Mouse (Mus musculus): ENCODE results near the gene Chka. TPM values are rescaled to one million over a fixed set of nuclear protein-coding genes. Genes with fewer than 3 reads are reported as not detected.

The Chka gene
- polyA plus RNA-seq, 1 experiment from 2014 or later, result 62.8 TPM

GRCm38 (mm10) chr19:3846676-3847604 lies 4.6 kb upstream of the Chka start:
- H3K4me3 ChIP-seq (replicated peaks), result no peak overlapping the region
- H3K9me3 ChIP-seq, result no peaks in the 10 kb centered on the region
- no peak overlapping the region for H3K4me2 ChIP-seq
- ATAC-seq (ENCODE audit: insufficient number of reproducible peaks, insufficient read depth, low FRiP score, low TSS enrichment, low read depth), result no peak
- H3K4me1 ChIP-seq (replicated peaks), result peaks cover 15% of the 10 kb centered on the region
- H3K27ac ChIP-seq, result no peak overlapping the region
- WGBS, result 79% methylated on average over 10 of the region's 10 CpGs
- no peaks in the 10 kb centered on the region for H3K36me3 ChIP-seq
- H3K9ac ChIP-seq (replicated peaks), result no peak overlapping the region
- H3K27me3 ChIP-seq, result peaks cover 15% of the 10 kb centered on the region; the same call in 1 of the 2 replicates

- H3K4me1 ChIP-seq (replicated peaks), result peaks cover 15% of the 10 kb centered on the region
- WGBS, result 85% methylated on average over 5 of the region's 5 CpGs
- no peak for ATAC-seq (ENCODE audit: insufficient number of reproducible peaks, insufficient read depth, low FRiP score, low TSS enrichment, low read depth)
- H3K36me3 ChIP-seq, result no peaks in the 10 kb centered on the region
- no peak overlapping the region for H3K4me3 ChIP-seq (replicated peaks)
- H3K9ac ChIP-seq (replicated peaks), result no peak overlapping the region
- no peak overlapping the region for H3K27ac ChIP-seq
- no peaks in the 10 kb centered on the region for H3K9me3 ChIP-seq
- peaks cover 15% of the 10 kb centered on the region; the same call in 1 of the 2 replicates for H3K27me3 ChIP-seq
- H3K4me2 ChIP-seq, result no peak overlapping the region
Measured at GRCm38 (mm10) chr19:3847711-3848110, 3.9 kb upstream of the Chka start.

GRCm38 (mm10) chr19:3848207-3848808 lies 3.3 kb upstream of the Chka start:
- H3K4me2 ChIP-seq, result no peak overlapping the region
- WGBS, result 24% methylated on average over 7 of the region's 7 CpGs
- no peak for ATAC-seq (ENCODE audit: insufficient number of reproducible peaks, insufficient read depth, low FRiP score, low TSS enrichment, low read depth)

GRCm38 (mm10) chr19:3849251-3849650 lies 2.3 kb upstream of the Chka start:
- H3K36me3 ChIP-seq, result no peaks in the 10 kb centered on the region
- 97% methylated on average over 2 of the region's 2 CpGs for WGBS
- ATAC-seq (ENCODE audit: insufficient number of reproducible peaks, insufficient read depth, low FRiP score, low TSS enrichment, low read depth), result no peak

More at GRCm38 (mm10) chr19:3848207-3848808, 3.3 kb upstream of the Chka start:
- Histone ChIP-seq H3K4me3 (replicated peaks) (no peak overlapping the region), H3K36me3 (no peaks in the 10 kb centered on the region), H3K27ac (no peak overlapping the region), H3K27me3 (peaks cover 15% of the 10 kb centered on the region; the same call in 1 of the 2 replicates), H3K9ac (replicated peaks) (no peak overlapping the region), H3K9me3 (no peaks in the 10 kb centered on the region), H3K4me1 (replicated peaks) (peaks cover 17% of the 10 kb centered on the region)

GRCm38 (mm10) chr19:3850076-3850475 lies 1.5 kb upstream of the Chka start:
- Histone ChIP-seq H3K27me3 (peaks cover 8% of the 10 kb centered on the region; the same call in 1 of the 2 replicates), H3K4me3 (replicated peaks) (no peak overlapping the region), H3K9me3 (no peaks in the 10 kb centered on the region), H3K36me3 (no peaks in the 10 kb centered on the region), H3K4me1 (replicated peaks) (peaks cover 22% of the 10 kb centered on the region), H3K9ac (replicated peaks) (no peak overlapping the region), H3K27ac (no peak overlapping the region), H3K4me2 (no peak overlapping the region)
- WGBS, result 50% methylated on average over 5 of the region's 5 CpGs
- ATAC-seq (ENCODE audit: insufficient number of reproducible peaks, insufficient read depth, low FRiP score, low TSS enrichment, low read depth), result no peak

More at GRCm38 (mm10) chr19:3849251-3849650, 2.3 kb upstream of the Chka start:
- no peak overlapping the region for H3K27ac ChIP-seq
- no peak overlapping the region for H3K4me2 ChIP-seq
- peaks cover 21% of the 10 kb centered on the region for H3K4me1 ChIP-seq (replicated peaks)
- H3K9me3 ChIP-seq, result no peaks in the 10 kb centered on the region
- H3K9ac ChIP-seq (replicated peaks), result no peak overlapping the region
- no peak overlapping the region for H3K4me3 ChIP-seq (replicated peaks)
- H3K27me3 ChIP-seq, result peaks cover 8% of the 10 kb centered on the region; the same call in 1 of the 2 replicates

GRCm38 (mm10) chr19:3850847-3851469 lies 615 bp upstream of the Chka start:
- 6% methylated on average over 19 of the region's 19 CpGs for WGBS
- H3K4me2 ChIP-seq, result peak overlapping the region; percentile 70
- ATAC-seq (ENCODE audit: insufficient number of reproducible peaks, insufficient read depth, low FRiP score, low TSS enrichment, low read depth), result peak; percentile 10; the same call in 1 of the 2 replicates
- peaks cover 8% of the 10 kb centered on the region; the same call in 1 of the 2 replicates for H3K27me3 ChIP-seq
- no peaks in the 10 kb centered on the region for H3K9me3 ChIP-seq
- peaks cover 31% of the 10 kb centered on the region for H3K4me1 ChIP-seq (replicated peaks)
- no peak overlapping the region for H3K27ac ChIP-seq
- H3K4me3 ChIP-seq (replicated peaks), result peak overlapping the region; percentile 79
- no peaks in the 10 kb centered on the region for H3K36me3 ChIP-seq
- H3K9ac ChIP-seq (replicated peaks), result peak overlapping the region; percentile 88

- H3K4me2 ChIP-seq, result peak overlapping the region; percentile 70
- peak overlapping the region; percentile 79 for H3K4me3 ChIP-seq (replicated peaks)
- peak overlapping the region; percentile 98 for H3K27ac ChIP-seq
- no peak; the same call in none of the 2 replicates for ATAC-seq (ENCODE audit: insufficient number of reproducible peaks, insufficient read depth, low FRiP score, low TSS enrichment, low read depth)
- peaks cover 35% of the 10 kb centered on the region for H3K4me1 ChIP-seq (replicated peaks)
- 1% methylated on average over 70 of the region's 74 CpGs for WGBS
- H3K9ac ChIP-seq (replicated peaks), result peak overlapping the region; percentile 88
- no peaks in the 10 kb centered on the region for H3K9me3 ChIP-seq
- H3K36me3 ChIP-seq, result no peaks in the 10 kb centered on the region
- H3K27me3 ChIP-seq, result peaks cover 6% of the 10 kb centered on the region; the same call in 1 of the 2 replicates
Measured at GRCm38 (mm10) chr19:3851979-3852681, 557 bp downstream of the Chka start.

- H3K4me2 ChIP-seq, result peak overlapping the region; percentile 70
- no peak overlapping the region for H3K27ac ChIP-seq
- H3K27me3 ChIP-seq, result peaks cover 6% of the 10 kb centered on the region; the same call in 1 of the 2 replicates
- no peak overlapping the region for H3K9ac ChIP-seq (replicated peaks)
- peaks cover 38% of the 10 kb centered on the region for H3K4me1 ChIP-seq (replicated peaks)
- no peaks in the 10 kb centered on the region for H3K9me3 ChIP-seq
- 93% methylated on average over 10 of the region's 10 CpGs for WGBS
- no peaks in the 10 kb centered on the region for H3K36me3 ChIP-seq
- ATAC-seq (ENCODE audit: insufficient number of reproducible peaks, insufficient read depth, low FRiP score, low TSS enrichment, low read depth), result no peak
- H3K4me3 ChIP-seq (replicated peaks), result peak overlapping the region; percentile 79
Measured at GRCm38 (mm10) chr19:3853121-3853520, 1.5 kb downstream of the Chka start.

GRCm38 (mm10) chr19:3853891-3854290 lies 2.3 kb downstream of the Chka start:
- Histone ChIP-seq H3K27me3 (peaks cover 6% of the 10 kb centered on the region; the same call in 1 of the 2 replicates), H3K27ac (no peak overlapping the region), H3K4me3 (replicated peaks) (no peak overlapping the region), H3K36me3 (no peaks in the 10 kb centered on the region), H3K9ac (replicated peaks) (no peak overlapping the region), H3K4me2 (no peak overlapping the region), H3K9me3 (no peaks in the 10 kb centered on the region), H3K4me1 (replicated peaks) (peaks cover 31% of the 10 kb centered on the region)
- ATAC-seq (ENCODE audit: insufficient number of reproducible peaks, insufficient read depth, low FRiP score, low TSS enrichment, low read depth), result no peak
- WGBS, result 87% methylated on average over 1 of the region's 1 CpGs

GRCm38 (mm10) chr19:3855091-3855490 lies 3.5 kb downstream of the Chka start:
- peak overlapping the region; percentile 66 for H3K27ac ChIP-seq
- no peak for ATAC-seq (ENCODE audit: insufficient number of reproducible peaks, insufficient read depth, low FRiP score, low TSS enrichment, low read depth)

More at GRCm38 (mm10) chr19:3855091-3855490, 3.5 kb downstream of the Chka start:
- H3K27me3 ChIP-seq, result peaks cover under 1% of the 10 kb centered on the region; the same call in 1 of the 2 replicates
- no peak overlapping the region for H3K4me3 ChIP-seq (replicated peaks)
- no peak overlapping the region for H3K9ac ChIP-seq (replicated peaks)
- no peaks in the 10 kb centered on the region for H3K36me3 ChIP-seq
- WGBS, result 63% methylated on average over 6 of the region's 6 CpGs
- no peaks in the 10 kb centered on the region for H3K9me3 ChIP-seq
- peak overlapping the region; percentile 37 for H3K4me2 ChIP-seq
- peaks cover 31% of the 10 kb centered on the region for H3K4me1 ChIP-seq (replicated peaks)
